Mouse (Mus musculus) right cerebral cortex, postnatal 14 days (tissue): ENCODE measurements at regions not wholly inside any gene's neighbourhood (a gene's known extent, or its start where the extent isn't known, plus 50 kb on each side); places are given as distances from the start of the nearest gene placed in this dataset.

Experiments used
- DNase-seq: peaks from one replicate; pipeline ENCODE4 v3.0.0; 2022

- no peak for DNase-seq
Measured at GRCm38 (mm10) chr4:29034406-29034805, 221.5 kb downstream of the Epha7 start.

DNA sequence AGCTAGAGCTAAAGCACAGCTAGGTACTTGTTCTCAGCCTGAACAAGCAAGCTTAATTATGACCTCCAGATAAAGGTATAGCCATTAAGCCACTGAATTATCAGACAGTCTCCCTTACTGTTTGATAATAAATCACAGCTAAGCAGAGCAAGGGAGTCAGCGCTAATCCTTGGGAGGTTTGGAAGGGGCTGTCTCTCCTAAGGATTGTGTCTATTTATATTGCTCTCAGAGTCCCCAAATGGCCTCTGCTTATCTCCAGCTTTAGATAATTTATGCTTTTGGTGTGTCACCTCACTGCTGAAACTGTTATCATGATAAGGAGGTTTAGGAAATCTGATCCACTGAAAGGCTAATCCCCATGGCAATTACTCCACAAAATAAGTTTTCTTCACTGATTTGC lies 227.1 kb downstream of the Epha7 start:
- no peak for DNase-seq

- DNase-seq: no peak
Measured at GRCm38 (mm10) chr4:29068678-29069621, 256.0 kb downstream of the Epha7 start.

- DNase-seq: no peak
Measured at GRCm38 (mm10) chr4:29074204-29074603, 261.3 kb downstream of the Epha7 start.

GRCm38 (mm10) chr4:29074851-29075250 lies 261.9 kb downstream of the Epha7 start:
- no peak for DNase-seq

DNA sequence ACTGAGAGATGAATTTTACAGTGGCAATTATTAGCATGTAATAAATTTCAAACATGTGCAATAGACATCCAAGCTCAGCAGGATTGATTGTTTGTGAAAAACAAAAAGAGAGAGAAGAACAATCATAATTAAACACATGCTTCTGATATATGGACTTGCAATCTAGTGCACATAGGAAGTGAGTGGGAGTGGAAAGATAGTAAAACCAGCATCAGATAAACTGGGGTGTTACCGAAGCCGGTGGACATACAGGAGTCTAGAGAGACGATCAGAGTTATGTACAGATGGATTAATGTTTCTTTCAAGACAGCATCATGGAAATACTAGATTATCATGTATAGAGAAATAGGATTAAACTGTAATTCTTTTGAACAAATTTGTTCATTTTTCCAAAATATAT lies 263.8 kb downstream of the Epha7 start:
- no peak for DNase-seq

- DNase-seq: no peak
Measured at GRCm38 (mm10) chr4:29078391-29078790, 265.5 kb downstream of the Epha7 start.

DNA sequence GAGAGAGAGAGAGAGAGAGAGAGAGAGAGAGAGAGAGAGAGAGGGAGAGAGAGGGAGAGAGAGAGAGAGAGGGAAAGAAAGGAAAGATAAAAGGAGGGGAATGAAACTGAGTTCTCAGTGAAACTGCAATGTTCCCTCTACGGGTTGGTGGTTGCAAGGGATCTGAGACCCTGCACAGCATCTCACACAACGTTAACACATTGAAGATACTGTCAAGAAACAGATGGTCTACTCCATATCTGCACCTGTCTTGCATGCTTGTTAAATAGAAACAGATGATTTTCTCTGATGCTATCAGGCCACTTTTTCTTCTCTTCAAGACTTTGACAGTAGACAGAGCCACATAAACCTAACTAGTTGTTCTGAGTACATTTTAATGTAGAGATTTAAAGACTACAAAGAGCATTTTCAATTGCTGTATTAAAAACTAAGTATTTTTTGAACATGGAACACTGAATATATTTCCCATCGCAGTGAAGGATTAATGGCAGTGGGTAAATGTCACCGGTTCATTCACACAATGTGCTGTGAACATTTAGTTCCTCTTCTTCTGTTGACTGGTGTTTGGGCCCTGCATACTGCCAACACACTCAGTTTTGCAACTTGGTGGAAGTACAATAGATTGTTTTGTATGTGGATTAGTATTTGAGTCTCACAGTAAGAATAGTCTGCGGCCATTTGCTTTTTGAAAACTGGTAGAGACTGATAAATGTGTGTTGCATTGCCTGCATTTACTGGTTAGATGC lies 270.8 kb downstream of the Epha7 start:
- no peak for DNase-seq

GRCm38 (mm10) chr4:29090949-29091348 lies 278.0 kb downstream of the Epha7 start:
- DNase-seq: no peak

DNA sequence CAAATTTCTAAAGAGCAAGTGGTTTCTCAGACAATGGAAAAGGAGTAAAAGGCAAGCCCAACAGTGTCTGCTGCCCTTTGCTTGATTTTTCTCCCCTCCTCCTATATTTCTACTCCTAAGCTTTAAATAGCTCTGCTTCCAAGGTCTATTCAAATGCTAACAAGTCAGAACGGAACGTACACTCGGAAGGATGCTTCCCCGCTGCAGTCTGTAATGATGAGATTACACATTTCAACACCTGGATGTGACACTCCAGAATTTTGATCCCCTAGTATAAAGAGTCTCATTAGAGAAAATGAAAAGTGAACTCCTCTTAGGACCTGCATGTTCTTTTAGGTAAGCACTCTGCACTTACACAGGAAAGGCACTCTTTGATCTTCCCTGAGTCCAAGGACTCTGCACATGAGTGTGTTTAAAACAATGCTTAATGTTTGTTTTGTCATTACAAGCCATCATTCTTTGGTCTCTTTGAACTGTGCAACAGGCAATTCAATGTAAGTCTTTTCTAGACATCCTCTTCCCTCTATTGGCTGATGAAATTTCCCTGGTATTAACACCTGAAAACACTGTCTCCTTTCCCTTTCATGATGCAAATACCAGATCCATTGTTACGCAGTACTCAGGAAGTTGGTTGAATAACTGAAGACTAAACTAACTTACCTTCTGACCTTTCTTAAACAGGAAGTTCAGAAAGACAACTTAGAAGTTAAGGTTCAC lies 278.7 kb downstream of the Epha7 start:
- DNase-seq: no peak

GRCm38 (mm10) chr4:29102373-29102772 lies 289.4 kb downstream of the Epha7 start:
- no peak for DNase-seq

- DNase-seq: no peak
Measured at GRCm38 (mm10) chr4:29103414-29103813, 290.5 kb downstream of the Epha7 start.

GRCm38 (mm10) chr4:29112552-29112951 lies 299.6 kb downstream of the Epha7 start:
- DNase-seq: no peak

DNA sequence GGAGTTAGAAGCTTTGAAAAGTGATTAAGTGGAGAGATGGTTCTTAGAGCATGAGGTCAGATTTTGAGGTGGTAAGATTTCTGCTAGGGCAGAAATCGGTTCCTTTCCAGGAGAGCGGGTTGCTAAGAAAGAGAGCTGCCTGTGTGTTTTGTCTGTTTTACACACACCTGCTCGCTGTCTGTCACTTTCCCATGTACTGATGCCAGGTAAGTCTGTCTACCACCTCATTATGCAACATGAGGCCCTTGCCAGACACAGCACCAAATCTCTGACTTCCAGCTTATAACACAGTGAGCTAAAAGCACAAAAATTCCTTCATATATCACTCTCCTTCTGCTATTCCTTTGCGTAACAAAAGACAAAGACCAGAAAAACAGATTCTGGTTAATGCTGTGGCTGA lies 304.1 kb downstream of the Epha7 start:
- DNase-seq: no peak

- DNase-seq: peak; percentile 27
Measured at GRCm38 (mm10) chr4:29117926-29118325, 305.0 kb downstream of the Epha7 start.

DNA sequence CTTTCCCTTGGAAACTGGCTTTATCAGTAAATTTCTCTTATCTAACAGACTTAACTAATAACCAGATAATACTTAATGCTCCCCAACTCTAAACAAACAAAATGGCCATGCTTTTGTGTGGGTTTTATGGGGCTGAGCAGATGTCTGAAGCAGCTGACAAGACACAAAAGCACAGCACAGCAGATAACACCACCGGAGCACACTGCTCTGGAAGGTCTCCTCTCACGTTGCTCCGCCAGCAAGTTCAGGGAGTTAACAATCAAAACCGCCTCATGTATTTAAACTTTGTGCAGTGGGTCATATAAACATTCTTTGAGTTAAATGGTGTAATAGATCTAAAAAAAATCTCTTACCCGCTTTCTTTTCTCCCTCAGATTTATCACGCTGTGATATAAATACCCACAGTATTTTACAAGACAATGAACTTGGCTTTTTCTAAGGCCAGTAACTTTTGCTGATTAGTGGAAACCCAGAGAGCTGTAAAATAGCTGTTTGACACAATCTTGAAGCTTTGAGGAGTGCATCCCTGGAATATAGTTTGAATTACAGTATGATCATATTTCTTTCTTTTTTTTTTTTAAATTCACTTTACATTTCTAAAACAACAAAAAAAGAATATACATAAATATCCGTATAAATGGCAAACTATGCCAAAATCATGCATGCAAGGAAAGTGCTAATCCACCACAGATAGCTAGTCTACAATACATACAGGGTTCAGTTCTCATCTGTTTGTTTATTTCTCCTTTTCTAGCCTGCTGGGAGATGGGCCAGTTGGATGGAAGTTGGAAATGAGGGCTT lies 305.9 kb downstream of the Epha7 start:
- no peak for DNase-seq

DNA sequence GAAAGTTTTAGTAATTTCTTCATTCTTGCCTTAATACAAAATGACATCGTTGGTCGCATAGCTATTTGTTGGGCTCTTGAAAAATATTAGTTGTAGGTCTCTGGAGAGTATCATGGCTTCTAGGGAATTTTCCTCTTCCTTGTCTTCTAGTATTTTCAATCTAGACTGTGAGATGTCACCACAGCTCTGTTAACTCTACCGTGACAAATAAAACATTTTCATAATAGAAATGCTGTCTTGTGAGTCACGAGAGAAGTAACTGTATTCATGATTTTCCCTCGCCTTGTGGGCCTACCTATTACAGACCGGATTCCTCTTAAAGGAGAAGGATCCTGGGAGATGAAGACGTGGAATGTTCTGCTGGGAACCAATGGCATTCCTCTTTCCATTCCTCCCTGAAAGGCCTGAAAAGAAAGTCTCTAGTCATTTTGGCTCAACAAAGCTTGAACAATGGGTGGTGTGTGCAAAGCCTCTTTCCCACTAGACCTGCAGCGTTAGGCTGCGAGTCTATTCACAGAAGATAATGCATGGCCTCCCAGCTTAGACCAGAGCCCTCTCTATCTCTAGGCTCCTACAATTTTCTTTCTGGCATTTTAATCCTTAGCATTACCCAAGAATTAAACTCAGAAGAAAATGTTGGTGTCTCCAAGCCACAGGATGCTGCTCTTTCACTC lies 306.7 kb downstream of the Epha7 start:
- no peak for DNase-seq

GRCm38 (mm10) chr4:29123697-29124377 lies 310.9 kb downstream of the Epha7 start:
- DNase-seq: no peak

GRCm38 (mm10) chr4:29130485-29130884 lies 317.6 kb downstream of the Epha7 start:
- DNase-seq: no peak

GRCm38 (mm10) chr4:29133404-29134307 lies 320.7 kb downstream of the Epha7 start:
- DNase-seq: no peak
